Mouse (Mus musculus) kidney, embryonic 16.5 days (tissue): ENCODE data around the gene Gstcd. TPM values are rescaled to one million over a fixed set of nuclear protein-coding genes. Genes with fewer than 3 reads are reported as not detected.

Source experiments
- ATAC-seq: fragments of 200-750 bp; cut with Nextera tagmentation; 2 replicates; pipeline ENCODE4 v1.8.0; 2017; ENCODE audit warnings: moderate TSS enrichment; ENCODE audit not compliant: low FRiP score, low TSS enrichment
- H3K27ac ChIP-seq: fragments of 300-500 bp; sonication (generic); 2 replicates; pipeline ENCODE4 v1.5.1; 2014; ENCODE audit warnings: low read length
- H3K27me3 ChIP-seq: fragments of 300-500 bp; sonication (generic); 2 replicates; pipeline ENCODE4 v1.6.1; 2014; ENCODE audit warnings: low read length, control low read depth, mixed read lengths; ENCODE audit not compliant: insufficient read depth
- H3K36me3 ChIP-seq: fragments of 300-500 bp; sonication (generic); 2 replicates; pipeline ENCODE4 v1.6.1; 2014; ENCODE audit warnings: low read length, control low read depth, mixed read lengths; ENCODE audit not compliant: insufficient read depth
- H3K4me1 ChIP-seq: fragments of 300-500 bp; sonication (generic); 2 replicates; pipeline ENCODE4 v1.6.1; 2014; ENCODE audit warnings: low read length, control low read depth, mixed read lengths; ENCODE audit not compliant: insufficient read depth
- H3K4me2 ChIP-seq: fragments of 300-500 bp; sonication (generic); replicated peaks from 2 replicates; pipeline ENCODE4 v1.6.1; 2014; ENCODE audit warnings: low read depth, low read length
- H3K4me3 ChIP-seq: fragments of 300-500 bp; sonication (generic); 2 replicates; pipeline ENCODE4 v1.5.1; 2014; ENCODE audit warnings: mild to moderate bottlenecking, low read length
- H3K9ac ChIP-seq: fragments of 300-500 bp; sonication (generic); replicated peaks from 2 replicates; pipeline ENCODE4 v1.6.1; 2014; ENCODE audit warnings: low read length
- H3K9me3 ChIP-seq: fragments of 300-500 bp; sonication (generic); 2 replicates; pipeline ENCODE4 v1.6.1; 2016; ENCODE audit warnings: low read length, control low read depth
- WGBS: fragments of 180-500 bp; shearing (Covaris S2); extraction: QIAGEN DNeasy Blood & Tissue Kit; methylation state at CpG from one replicate; pipeline ENCODE4 v1.1.7; 2014; 5-methylcytosine and 5-hydroxymethylcytosine counted together
- polyA plus RNA-seq: library from polyadenylated mRNA; unstranded; fragments of >200 nt; fragmentation: Nextera tagmentation; extraction: Ambion mirVana; gene quantifications from 2 replicates; pipeline ENCODE4 v1.2.1, GENCODE M21; 2015

Gstcd gene
- polyA plus RNA-seq, 1 experiment from 2014 or later: 6.6 TPM

DNA sequence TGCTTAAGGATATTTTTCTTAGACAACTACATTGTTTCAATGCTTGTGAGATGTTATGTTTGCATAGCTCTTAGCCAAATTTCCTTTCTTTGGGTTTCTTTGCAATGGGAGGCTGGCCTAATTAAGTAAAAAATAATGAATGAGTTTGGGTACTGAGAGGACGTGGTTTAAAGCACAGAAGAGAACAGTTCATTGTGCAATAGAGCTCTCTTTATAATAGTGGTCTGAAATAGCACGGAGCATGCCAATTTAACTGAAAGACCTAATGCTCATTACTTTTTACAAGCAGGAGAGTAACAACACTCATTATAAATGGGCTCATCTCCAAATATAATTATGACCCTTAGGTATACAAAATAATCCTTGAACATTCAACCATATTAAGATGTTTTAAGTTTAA lies 39.8 kb downstream of the Gstcd start:
- Histone ChIP-seq H3K9me3 (no peaks in the 10 kb centered on the region), H3K4me2 (no peak overlapping the region), H3K27me3 (no peaks in the 10 kb centered on the region), H3K27ac (no peak overlapping the region), H3K36me3 (peaks cover 14% of the 10 kb centered on the region), H3K4me3 (no peak overlapping the region), H3K9ac (no peak overlapping the region), H3K4me1 (no peaks in the 10 kb centered on the region)
- no peak for ATAC-seq
- 87% methylated on average over 2 of the region's 2 CpGs for WGBS

DNA sequence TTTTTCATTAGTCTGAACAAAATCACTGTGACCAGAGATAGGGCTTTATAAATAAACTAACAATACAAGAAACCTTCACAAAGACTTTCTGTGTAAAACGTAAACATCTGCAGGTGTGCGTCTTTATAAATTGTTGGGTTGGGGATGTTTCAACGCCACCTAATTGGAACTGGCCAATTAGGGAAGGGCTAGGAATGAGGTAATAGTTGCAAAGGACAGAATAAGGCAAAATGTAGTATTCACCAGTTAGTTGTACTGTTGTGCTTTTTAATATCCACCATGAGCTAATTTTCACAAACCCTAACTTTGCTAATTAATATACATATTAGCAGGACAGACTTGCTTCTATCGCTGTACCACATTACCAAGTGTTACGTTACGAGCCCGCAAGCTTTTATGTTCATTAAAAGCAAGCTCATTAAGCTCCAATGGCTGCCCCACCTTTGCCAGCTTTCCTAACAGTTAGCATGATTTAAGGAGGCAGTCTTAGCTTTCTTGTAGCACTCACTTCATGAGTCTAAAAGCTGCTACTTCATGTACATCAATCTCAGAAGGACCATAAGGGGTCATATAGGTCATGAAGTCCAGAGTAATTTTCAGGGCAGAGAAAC lies 58.6 kb downstream of the Gstcd start:
- 89% methylated on average over 7 of the region's 7 CpGs for WGBS
- Histone ChIP-seq H3K9me3 (no peaks in the 10 kb centered on the region), H3K36me3 (no peaks in the 10 kb centered on the region), H3K27ac (no peak overlapping the region), H3K27me3 (no peaks in the 10 kb centered on the region), H3K4me3 (no peak overlapping the region), H3K9ac (no peak overlapping the region), H3K4me2 (no peak overlapping the region), H3K4me1 (no peaks in the 10 kb centered on the region)
- ATAC-seq: no peak

GRCm38 (mm10) chr3:133026977-133027376 lies 64.9 kb downstream of the Gstcd start:
- H3K27ac ChIP-seq: no peak overlapping the region
- H3K9me3 ChIP-seq: no peaks in the 10 kb centered on the region
- 0 out of 2 replicates have a peak, but pooled peaks cover 7% of the 10 kb centered on the region for H3K4me1 ChIP-seq
- no peaks in the 10 kb centered on the region for H3K36me3 ChIP-seq
- H3K4me2 ChIP-seq: no peak overlapping the region
- 75% methylated on average over 2 of the region's 2 CpGs for WGBS
- no peak overlapping the region for H3K9ac ChIP-seq
- H3K4me3 ChIP-seq: no peak overlapping the region
- no peaks in the 10 kb centered on the region for H3K27me3 ChIP-seq
- ATAC-seq: no peak

GRCm38 (mm10) chr3:133007250-133007649 lies 84.6 kb downstream of the Gstcd start:
- WGBS: 69% methylated on average over 4 of the region's 4 CpGs

DNA sequence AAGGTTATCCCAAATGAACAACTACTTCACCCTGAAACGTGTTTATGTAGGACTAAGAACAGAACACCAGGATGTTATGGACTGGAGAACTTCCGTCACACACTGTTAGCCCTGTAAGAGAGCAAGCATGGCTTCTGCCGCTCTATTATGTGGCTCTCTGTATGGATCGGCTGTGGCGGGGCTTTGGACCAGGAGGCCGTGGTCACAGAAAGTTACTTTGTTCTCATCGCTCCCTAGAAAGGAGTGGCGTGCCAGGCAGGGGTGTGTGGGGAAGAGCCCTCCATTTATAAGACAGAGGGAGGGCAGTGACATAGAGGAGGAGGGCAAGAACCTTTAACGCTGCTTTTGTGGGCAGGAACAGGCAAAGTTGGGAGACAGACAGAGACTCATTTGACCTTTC lies 95.5 kb downstream of the Gstcd start:
- 85% methylated on average over 9 of the region's 9 CpGs for WGBS
- H3K36me3 ChIP-seq: peaks cover 12% of the 10 kb centered on the region; the same call in 1 of the 2 replicates
- H3K9ac ChIP-seq: no peak overlapping the region
- H3K4me2 ChIP-seq: no peak overlapping the region
- H3K27me3 ChIP-seq: no peaks in the 10 kb centered on the region
- no peaks in the 10 kb centered on the region for H3K4me1 ChIP-seq
- no peaks in the 10 kb centered on the region for H3K9me3 ChIP-seq
- no peak for ATAC-seq
- H3K27ac ChIP-seq: no peak overlapping the region
- H3K4me3 ChIP-seq: no peak overlapping the region

More at GRCm38 (mm10) chr3:133007250-133007649, 84.6 kb downstream of the Gstcd start:
- Histone ChIP-seq H3K4me1 (no peaks in the 10 kb centered on the region), H3K27ac (no peak overlapping the region), H3K9ac (no peak overlapping the region), H3K36me3 (no peaks in the 10 kb centered on the region), H3K4me2 (no peak overlapping the region), H3K4me3 (no peak overlapping the region), H3K9me3 (no peaks in the 10 kb centered on the region), H3K27me3 (no peaks in the 10 kb centered on the region)
- no peak for ATAC-seq

- ATAC-seq: no peak
- H3K4me2 ChIP-seq: no peak overlapping the region
- no peak overlapping the region for H3K27ac ChIP-seq
- H3K36me3 ChIP-seq: peaks cover 12% of the 10 kb centered on the region; the same call in 1 of the 2 replicates
- H3K27me3 ChIP-seq: no peaks in the 10 kb centered on the region
- H3K9me3 ChIP-seq: no peaks in the 10 kb centered on the region
- WGBS: 80% methylated on average over 3 of the region's 3 CpGs
- H3K9ac ChIP-seq: no peak overlapping the region
- no peak overlapping the region for H3K4me3 ChIP-seq
- H3K4me1 ChIP-seq: no peaks in the 10 kb centered on the region
Observed at GRCm38 (mm10) chr3:132995904-132996267, 95.9 kb downstream of the Gstcd start.

DNA sequence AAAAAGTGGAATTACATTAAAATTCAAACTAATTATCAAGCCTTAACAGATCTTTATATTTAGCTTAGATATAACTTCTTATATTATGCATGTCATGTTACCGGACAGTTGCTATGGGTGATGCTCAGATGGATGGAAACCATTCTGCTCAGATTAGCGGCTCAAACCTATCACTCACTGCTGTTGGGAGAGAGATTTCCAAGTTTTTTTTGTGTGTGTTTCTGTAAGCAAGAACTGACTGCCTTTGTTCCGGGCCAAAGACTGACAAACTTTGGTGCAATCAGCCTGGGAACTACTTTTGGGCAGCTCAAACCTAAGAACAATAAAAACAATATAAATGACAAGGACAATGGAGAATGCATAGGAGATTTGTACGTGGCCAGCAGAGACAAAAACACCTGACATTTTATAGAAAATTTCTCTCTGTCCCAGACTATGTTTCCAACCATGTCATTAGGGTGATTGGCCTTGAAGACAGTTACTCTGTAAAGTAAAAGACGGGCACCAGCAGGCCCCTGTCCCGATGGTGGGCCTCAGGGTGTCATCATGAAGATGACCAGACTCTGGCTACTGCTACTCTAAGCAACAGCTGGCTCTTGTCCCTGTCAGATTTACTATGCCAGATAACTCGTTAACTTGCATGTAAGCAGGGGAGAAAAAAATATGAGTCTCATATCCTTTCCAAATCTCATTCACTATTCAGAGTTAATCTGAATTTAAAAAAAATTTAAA lies 96.5 kb downstream of the Gstcd start:
- no peaks in the 10 kb centered on the region for H3K9me3 ChIP-seq
- peaks cover 12% of the 10 kb centered on the region; the same call in 1 of the 2 replicates for H3K36me3 ChIP-seq
- H3K27ac ChIP-seq: no peak overlapping the region
- ATAC-seq: peak; percentile 61; the same call in 1 of the 2 replicates
- no peaks in the 10 kb centered on the region for H3K27me3 ChIP-seq
- H3K4me1 ChIP-seq: no peaks in the 10 kb centered on the region
- no peak overlapping the region for H3K4me2 ChIP-seq
- WGBS: 65% methylated on average over 7 of the region's 7 CpGs
- no peak overlapping the region for H3K9ac ChIP-seq
- no peak overlapping the region for H3K4me3 ChIP-seq

GRCm38 (mm10) chr3:132986188-132986587 lies 105.6 kb downstream of the Gstcd start:
- 0 out of 2 replicates have a peak, but pooled peaks cover 6% of the 10 kb centered on the region for H3K4me1 ChIP-seq
- H3K4me3 ChIP-seq: no peak overlapping the region
- no peaks in the 10 kb centered on the region for H3K27me3 ChIP-seq
- H3K4me2 ChIP-seq: no peak overlapping the region
- no peak overlapping the region for H3K27ac ChIP-seq
- H3K9ac ChIP-seq: no peak overlapping the region
- WGBS: 88% methylated on average over 5 of the region's 5 CpGs
- no peak for ATAC-seq
- H3K36me3 ChIP-seq: peaks cover 3% of the 10 kb centered on the region
- H3K9me3 ChIP-seq: no peaks in the 10 kb centered on the region

DNA sequence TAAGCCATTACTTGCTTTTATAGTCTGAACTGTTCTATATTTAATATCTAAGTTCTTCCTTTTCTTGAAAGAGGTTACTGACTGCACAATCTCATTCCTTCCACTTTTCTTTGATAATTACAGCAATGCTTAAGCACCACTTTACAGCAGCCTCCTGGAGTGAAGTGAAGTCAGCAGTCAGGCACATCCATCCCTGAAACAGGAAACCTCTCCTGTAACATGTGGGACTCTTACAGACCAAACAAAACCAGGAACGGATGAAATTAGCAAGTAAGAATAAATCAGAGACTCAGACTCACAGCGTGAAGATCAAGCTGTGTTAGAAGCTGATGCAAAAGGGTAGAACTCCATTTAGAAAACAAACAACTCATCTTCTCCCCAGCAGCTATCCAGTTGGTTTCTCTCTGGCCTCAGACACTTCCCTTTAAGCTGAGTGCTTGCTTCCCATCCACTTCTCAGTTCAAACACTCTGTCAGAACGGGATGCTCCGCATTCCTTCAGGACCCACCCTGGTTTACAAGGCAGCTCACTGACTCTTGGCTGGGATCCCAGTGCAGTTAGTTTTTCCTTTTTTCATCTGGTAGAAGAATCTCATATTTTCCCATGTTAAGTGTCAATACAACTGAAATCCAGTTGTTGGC lies 107.9 kb downstream of the Gstcd start:
- H3K36me3 ChIP-seq: peaks cover 11% of the 10 kb centered on the region
- H3K4me1 ChIP-seq: 0 out of 2 replicates have a peak, but pooled peaks cover 6% of the 10 kb centered on the region
- WGBS: 21% methylated on average over 4 of the region's 4 CpGs
- peak; percentile 71; the same call in 1 of the 2 replicates for ATAC-seq
- H3K27ac ChIP-seq: peak overlapping the region; percentile 73
- no peaks in the 10 kb centered on the region for H3K9me3 ChIP-seq
- no peaks in the 10 kb centered on the region for H3K27me3 ChIP-seq
- H3K4me3 ChIP-seq: no peak overlapping the region
- H3K9ac ChIP-seq: no peak overlapping the region
- H3K4me2 ChIP-seq: no peak overlapping the region

DNA sequence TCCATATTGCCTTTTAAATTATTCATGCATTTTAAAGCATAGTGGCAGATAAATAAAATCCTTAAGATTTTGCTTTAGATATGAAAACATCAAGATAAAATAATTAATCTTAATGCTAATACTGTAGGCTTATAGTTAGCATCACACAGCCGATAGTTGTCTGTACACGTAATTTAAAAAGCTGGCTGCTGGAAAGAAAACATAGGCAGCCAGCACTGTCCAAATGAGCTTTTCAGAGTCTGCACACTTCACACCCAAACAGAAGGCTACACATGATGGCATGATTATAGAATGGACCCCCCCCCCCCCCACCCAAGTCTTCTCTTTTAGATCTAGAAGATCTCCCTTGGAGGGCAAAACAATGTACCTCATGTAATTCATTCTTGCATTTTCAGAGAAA lies 109.9 kb downstream of the Gstcd start:
- no peak overlapping the region for H3K27ac ChIP-seq
- H3K27me3 ChIP-seq: no peaks in the 10 kb centered on the region
- H3K4me1 ChIP-seq: 0 out of 2 replicates have a peak, but pooled peaks cover 6% of the 10 kb centered on the region
- H3K4me2 ChIP-seq: no peak overlapping the region
- peaks cover 11% of the 10 kb centered on the region for H3K36me3 ChIP-seq
- H3K9ac ChIP-seq: no peak overlapping the region
- H3K4me3 ChIP-seq: no peak overlapping the region
- ATAC-seq: no peak
- WGBS: 91% methylated on average over 2 of the region's 2 CpGs
- H3K9me3 ChIP-seq: no peaks in the 10 kb centered on the region
